Mouse (Mus musculus): ENCODE data around the gene Gpc1. TPM values are rescaled to one million over a fixed set of nuclear protein-coding genes. Genes with fewer than 3 reads are reported as not detected.

Gpc1 gene
- polyA plus RNA-seq, 1 experiment from 2014 or later, result 41.8 TPM

DNA sequence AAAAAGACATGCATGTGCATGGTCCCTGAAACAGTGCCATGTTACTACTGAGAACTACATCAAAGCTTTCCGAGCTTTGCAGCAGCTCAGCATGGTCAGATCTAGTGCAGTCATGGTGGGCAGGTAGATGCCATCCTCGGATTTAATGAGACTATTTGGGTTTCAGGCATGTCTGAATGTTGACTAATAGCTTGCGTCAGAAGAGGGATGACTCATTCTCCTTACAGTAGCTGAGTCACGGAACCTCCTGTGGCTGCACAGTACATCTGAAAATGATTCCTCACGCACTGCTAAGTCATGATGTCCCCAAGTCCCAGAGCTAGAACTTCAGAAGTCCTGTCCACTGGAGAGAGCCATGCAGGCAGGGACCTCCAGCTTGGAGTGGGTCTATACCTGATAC is 31.8 kb upstream of the Gpc1 start:
- H3K4me1 ChIP-seq (ENCODE audit: control insufficient read depth, insufficient read depth, low read length), result no peaks in the 10 kb centered on the region
- WGBS, result 90% methylated on average over 5 of the region's 5 CpGs
- no peak overlapping the region for H3K4me3 ChIP-seq (ENCODE audit: low read depth, low read length)
- H3K27me3 ChIP-seq (ENCODE audit: control insufficient read depth, insufficient read depth, low read length), result no peaks in the 10 kb centered on the region
- no peaks in the 10 kb centered on the region for H3K36me3 ChIP-seq (ENCODE audit: control insufficient read depth, insufficient read depth, low read length)
- no peak for ATAC-seq (ENCODE audit: low FRiP score)
- DNase-seq (ENCODE audit: low spot score, missing footprints), result peak; percentile 21
- H3K4me2 ChIP-seq, result no peak overlapping the region
- H3K27ac ChIP-seq (ENCODE audit: low read depth, low read length), result no peak overlapping the region
- no peaks in the 10 kb centered on the region for H3K9me3 ChIP-seq (ENCODE audit: control insufficient read depth, low read length)
- no peak overlapping the region for H3K9ac ChIP-seq (ENCODE audit: low read length)

DNA sequence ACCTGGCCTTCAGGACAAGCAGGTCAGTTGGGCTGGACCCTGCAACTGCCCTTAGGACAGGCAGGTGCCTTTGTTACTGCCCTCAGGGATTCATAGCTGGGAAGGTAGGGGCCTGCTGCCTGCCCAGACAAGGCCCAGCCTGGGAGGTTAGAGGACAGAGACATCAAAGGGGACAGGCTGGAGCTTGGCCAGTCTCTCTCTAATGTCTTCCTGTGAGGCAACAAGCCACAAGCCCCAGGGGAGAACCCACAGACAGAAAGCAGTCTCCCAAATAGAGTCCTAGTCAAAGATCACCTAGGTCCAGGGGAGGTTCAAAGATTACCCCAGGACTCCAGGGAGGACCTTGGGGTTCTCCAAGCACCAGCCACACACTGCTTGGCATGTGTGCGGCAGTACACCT is 29.1 kb upstream of the Gpc1 start:
- no peak overlapping the region for H3K4me2 ChIP-seq
- 94% methylated on average over 1 of the region's 1 CpGs for WGBS
- H3K27me3 ChIP-seq (ENCODE audit: control insufficient read depth, insufficient read depth, low read length), result no peaks in the 10 kb centered on the region
- H3K4me1 ChIP-seq (ENCODE audit: control insufficient read depth, insufficient read depth, low read length), result no peaks in the 10 kb centered on the region
- H3K9me3 ChIP-seq (ENCODE audit: control insufficient read depth, low read length), result no peaks in the 10 kb centered on the region
- DNase-seq (ENCODE audit: low spot score, missing footprints) (peak; percentile 37), ATAC-seq (ENCODE audit: low FRiP score) (no peak)
- no peak overlapping the region for H3K4me3 ChIP-seq (ENCODE audit: low read depth, low read length)
- no peaks in the 10 kb centered on the region for H3K36me3 ChIP-seq (ENCODE audit: control insufficient read depth, insufficient read depth, low read length)
- H3K27ac ChIP-seq (ENCODE audit: low read depth, low read length), result no peak overlapping the region
- H3K9ac ChIP-seq (ENCODE audit: low read length), result no peak overlapping the region

DNA sequence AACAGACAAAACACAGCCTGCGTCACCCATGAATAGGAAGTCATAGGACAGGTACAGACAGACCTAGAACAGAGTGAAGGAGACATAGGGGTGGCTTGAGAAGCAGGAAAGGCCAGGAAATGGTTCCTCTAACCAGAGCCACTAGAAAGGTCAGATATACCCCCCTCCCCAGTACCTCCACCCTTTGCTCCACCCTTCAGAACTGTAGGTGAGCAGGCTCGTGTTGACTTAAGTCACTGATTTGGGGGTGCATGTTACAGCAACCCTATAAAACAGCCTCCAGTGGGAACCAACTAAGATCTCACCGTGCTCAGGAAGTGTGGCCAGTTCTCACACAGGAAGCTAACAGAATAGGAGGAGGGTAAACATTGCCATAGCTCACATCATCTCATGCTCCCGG is 28.1 kb upstream of the Gpc1 start:
- no peaks in the 10 kb centered on the region for H3K27me3 ChIP-seq (ENCODE audit: control insufficient read depth, insufficient read depth, low read length)
- no peak overlapping the region for H3K27ac ChIP-seq (ENCODE audit: low read depth, low read length)
- ATAC-seq (ENCODE audit: low FRiP score) (no peak), DNase-seq (ENCODE audit: low spot score, missing footprints) (peak; percentile 72)
- H3K9me3 ChIP-seq (ENCODE audit: control insufficient read depth, low read length), result no peaks in the 10 kb centered on the region
- 81% methylated on average over 4 of the region's 4 CpGs for WGBS
- H3K4me3 ChIP-seq (ENCODE audit: low read depth, low read length), result no peak overlapping the region
- no peaks in the 10 kb centered on the region for H3K4me1 ChIP-seq (ENCODE audit: control insufficient read depth, insufficient read depth, low read length)
- H3K4me2 ChIP-seq, result no peak overlapping the region
- no peak overlapping the region for H3K9ac ChIP-seq (ENCODE audit: low read length)
- no peaks in the 10 kb centered on the region for H3K36me3 ChIP-seq (ENCODE audit: control insufficient read depth, insufficient read depth, low read length)

DNA sequence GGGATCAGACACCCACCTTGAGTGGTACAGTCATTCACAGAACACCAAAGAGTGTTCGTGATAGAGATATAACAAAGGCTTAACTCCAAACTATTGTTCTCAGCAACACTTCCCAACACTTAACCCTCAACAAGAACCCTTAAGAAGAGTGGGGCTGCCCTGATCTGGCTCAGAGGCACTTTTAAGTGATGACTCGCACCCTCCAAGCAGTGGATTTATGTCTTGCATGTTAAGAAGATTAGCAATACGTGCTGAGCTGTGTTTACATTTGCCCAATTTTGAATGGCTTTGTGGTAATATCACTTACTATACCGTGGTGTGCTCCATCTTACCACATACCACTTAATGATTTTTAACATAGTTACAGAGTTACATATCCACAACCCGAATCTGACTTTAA is 26.3 kb upstream of the Gpc1 start:
- WGBS, result 80% methylated on average over 5 of the region's 5 CpGs
- Histone ChIP-seq H3K4me1 (ENCODE audit: control insufficient read depth, insufficient read depth, low read length) (no peaks in the 10 kb centered on the region), H3K27me3 (ENCODE audit: control insufficient read depth, insufficient read depth, low read length) (no peaks in the 10 kb centered on the region), H3K4me3 (ENCODE audit: low read depth, low read length) (no peak overlapping the region), H3K36me3 (ENCODE audit: control insufficient read depth, insufficient read depth, low read length) (no peaks in the 10 kb centered on the region), H3K27ac (ENCODE audit: low read depth, low read length) (no peak overlapping the region), H3K9ac (ENCODE audit: low read length) (no peak overlapping the region), H3K4me2 (no peak overlapping the region), H3K9me3 (ENCODE audit: control insufficient read depth, low read length) (peaks cover 3% of the 10 kb centered on the region; the same call in 1 of the 2 replicates)
- DNase-seq (ENCODE audit: low spot score, missing footprints), result peak; percentile 19
- no peak for ATAC-seq (ENCODE audit: low FRiP score)

DNA sequence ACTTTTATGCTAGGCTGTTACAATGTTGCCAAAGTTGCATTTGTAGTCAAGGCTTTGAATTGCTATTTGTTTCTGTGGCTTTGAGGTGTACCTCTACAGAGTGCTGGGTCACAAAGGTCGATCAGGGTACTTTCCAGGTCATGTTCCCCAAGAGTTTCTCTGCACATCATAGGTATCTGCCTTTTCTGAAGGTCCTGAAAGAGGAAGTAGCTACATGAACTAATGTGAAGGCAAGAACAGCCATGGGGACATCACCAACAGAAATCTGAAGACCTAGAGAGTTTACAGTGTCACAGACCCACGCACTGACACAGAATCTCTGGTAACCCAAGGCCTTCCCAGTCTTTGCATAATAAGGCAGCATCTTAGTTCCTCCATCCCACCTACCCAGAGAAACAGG is 25.6 kb upstream of the Gpc1 start:
- H3K27me3 ChIP-seq (ENCODE audit: control insufficient read depth, insufficient read depth, low read length), result no peaks in the 10 kb centered on the region
- H3K27ac ChIP-seq (ENCODE audit: low read depth, low read length), result no peak overlapping the region
- H3K4me2 ChIP-seq, result no peak overlapping the region
- no peaks in the 10 kb centered on the region for H3K4me1 ChIP-seq (ENCODE audit: control insufficient read depth, insufficient read depth, low read length)
- DNase-seq (ENCODE audit: low spot score, missing footprints), result peak; percentile 35
- peaks cover 3% of the 10 kb centered on the region; the same call in 1 of the 2 replicates for H3K9me3 ChIP-seq (ENCODE audit: control insufficient read depth, low read length)
- no peak for ATAC-seq (ENCODE audit: low FRiP score)
- no peak overlapping the region for H3K9ac ChIP-seq (ENCODE audit: low read length)
- 74% methylated on average over 2 of the region's 2 CpGs for WGBS
- H3K4me3 ChIP-seq (ENCODE audit: low read depth, low read length), result no peak overlapping the region
- H3K36me3 ChIP-seq (ENCODE audit: control insufficient read depth, insufficient read depth, low read length), result no peaks in the 10 kb centered on the region

DNA sequence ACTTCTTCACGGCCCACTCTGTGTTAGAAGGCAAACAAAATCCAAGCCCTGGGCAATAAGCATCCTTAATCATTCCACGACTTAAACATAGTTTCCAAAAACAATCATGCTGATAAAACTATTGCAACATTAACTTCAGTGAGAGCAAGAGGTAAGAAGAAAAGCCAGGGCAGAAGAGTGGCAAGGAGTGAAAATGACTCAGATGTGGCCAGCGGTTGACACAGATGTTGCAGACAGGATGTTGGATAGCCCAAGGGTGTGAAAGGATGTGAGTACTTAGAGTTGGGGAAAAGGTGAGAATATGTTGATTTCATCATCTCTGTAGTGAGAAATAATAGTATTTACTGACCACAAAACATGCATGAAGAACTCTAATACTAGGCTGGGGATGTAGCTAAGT is 24.7 kb upstream of the Gpc1 start:
- Histone ChIP-seq H3K4me2 (no peak overlapping the region), H3K9ac (ENCODE audit: low read length) (no peak overlapping the region), H3K9me3 (ENCODE audit: control insufficient read depth, low read length) (peaks cover 3% of the 10 kb centered on the region; the same call in 1 of the 2 replicates), H3K27me3 (ENCODE audit: control insufficient read depth, insufficient read depth, low read length) (no peaks in the 10 kb centered on the region), H3K4me3 (ENCODE audit: low read depth, low read length) (no peak overlapping the region), H3K36me3 (ENCODE audit: control insufficient read depth, insufficient read depth, low read length) (no peaks in the 10 kb centered on the region), H3K27ac (ENCODE audit: low read depth, low read length) (no peak overlapping the region), H3K4me1 (ENCODE audit: control insufficient read depth, insufficient read depth, low read length) (no peaks in the 10 kb centered on the region)
- WGBS, result 85% methylated on average over 3 of the region's 3 CpGs
- peak; percentile 21 for DNase-seq (ENCODE audit: low spot score, missing footprints)
- no peak for ATAC-seq (ENCODE audit: low FRiP score)

DNA sequence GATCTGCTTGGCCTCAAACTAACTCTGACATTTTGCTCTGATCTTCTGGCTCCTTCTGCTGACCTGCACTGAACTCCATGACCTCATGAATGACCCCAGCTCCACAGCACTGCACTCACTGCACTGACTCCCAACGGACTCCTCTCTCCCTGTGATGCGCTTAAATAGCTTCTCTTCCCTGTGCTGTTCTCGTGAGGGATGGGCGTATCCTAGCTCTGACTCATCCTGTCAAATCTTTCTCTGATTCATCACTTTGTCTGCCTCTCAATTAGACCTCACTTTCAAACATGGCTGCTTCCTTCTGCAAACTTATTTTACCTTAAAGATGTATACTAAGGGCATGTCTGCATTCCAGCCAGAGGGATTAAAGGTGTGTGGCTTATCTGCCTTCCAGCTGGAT is 21.8 kb upstream of the Gpc1 start:
- Histone ChIP-seq H3K4me2 (no peak overlapping the region), H3K27me3 (ENCODE audit: control insufficient read depth, insufficient read depth, low read length) (no peaks in the 10 kb centered on the region), H3K36me3 (ENCODE audit: control insufficient read depth, insufficient read depth, low read length) (no peaks in the 10 kb centered on the region), H3K9me3 (ENCODE audit: control insufficient read depth, low read length) (peaks cover 3% of the 10 kb centered on the region; the same call in 1 of the 2 replicates), H3K9ac (ENCODE audit: low read length) (no peak overlapping the region), H3K4me1 (ENCODE audit: control insufficient read depth, insufficient read depth, low read length) (no peaks in the 10 kb centered on the region), H3K27ac (ENCODE audit: low read depth, low read length) (no peak overlapping the region), H3K4me3 (ENCODE audit: low read depth, low read length) (no peak overlapping the region)
- DNase-seq (ENCODE audit: low spot score, missing footprints) (peak; percentile 65), ATAC-seq (ENCODE audit: low FRiP score) (no peak)
- WGBS, result 82% methylated on average over 4 of the region's 4 CpGs

DNA sequence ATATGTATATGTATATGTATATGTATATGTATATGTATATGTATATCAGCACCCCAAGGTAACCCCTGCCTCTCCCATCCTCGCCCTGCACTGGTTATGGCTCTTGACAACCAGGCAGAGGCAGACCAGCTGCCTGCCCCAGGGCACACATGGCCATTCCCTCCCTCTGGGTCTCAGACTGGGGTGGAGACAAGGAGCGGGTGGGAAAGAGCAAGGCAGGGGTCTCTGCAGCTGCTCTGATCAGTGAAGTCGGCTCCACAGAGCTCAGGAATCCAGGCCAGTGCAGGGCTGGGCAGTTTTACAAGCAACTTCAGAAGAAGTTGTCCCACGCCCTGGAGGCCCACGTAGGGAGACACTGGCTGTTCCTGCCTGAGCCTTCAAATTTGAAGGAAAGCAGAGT is 17.1 kb upstream of the Gpc1 start:
- Histone ChIP-seq H3K4me3 (ENCODE audit: low read depth, low read length) (no peak overlapping the region), H3K4me2 (no peak overlapping the region), H3K4me1 (ENCODE audit: control insufficient read depth, insufficient read depth, low read length) (no peaks in the 10 kb centered on the region), H3K27ac (ENCODE audit: low read depth, low read length) (no peak overlapping the region), H3K27me3 (ENCODE audit: control insufficient read depth, insufficient read depth, low read length) (no peaks in the 10 kb centered on the region), H3K36me3 (ENCODE audit: control insufficient read depth, insufficient read depth, low read length) (no peaks in the 10 kb centered on the region), H3K9ac (ENCODE audit: low read length) (no peak overlapping the region), H3K9me3 (ENCODE audit: control insufficient read depth, low read length) (peaks cover 3% of the 10 kb centered on the region; the same call in 1 of the 2 replicates)
- 81% methylated on average over 5 of the region's 5 CpGs for whole genome bisulfite sequencing
- ATAC-seq (ENCODE audit: low FRiP score) (no peak), DNase-seq (ENCODE audit: low spot score, missing footprints) (no peak)

DNA sequence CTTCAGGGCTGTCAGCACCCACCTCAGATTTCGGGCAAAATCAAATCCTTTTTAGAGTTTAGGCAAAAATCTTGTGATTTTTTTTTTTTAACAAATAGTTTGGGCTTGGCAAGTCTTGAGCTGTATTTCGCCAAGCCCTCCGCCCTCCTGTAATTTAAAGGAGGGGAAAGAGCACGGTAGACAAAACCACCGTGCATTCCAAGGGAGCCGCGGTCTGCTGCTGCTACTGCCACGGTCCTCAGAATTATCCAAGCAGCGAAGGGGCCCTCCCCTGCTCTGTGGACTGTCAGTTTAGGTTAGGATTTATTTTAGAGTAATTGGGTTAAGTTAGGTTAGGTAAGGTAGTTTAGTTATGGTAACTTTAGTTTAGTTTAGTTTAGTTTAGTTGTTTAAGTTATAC is 16.3 kb upstream of the Gpc1 start:
- Histone ChIP-seq H3K27me3 (ENCODE audit: control insufficient read depth, insufficient read depth, low read length) (no peaks in the 10 kb centered on the region), H3K4me1 (ENCODE audit: control insufficient read depth, insufficient read depth, low read length) (no peaks in the 10 kb centered on the region), H3K4me2 (no peak overlapping the region), H3K9me3 (ENCODE audit: control insufficient read depth, low read length) (no peaks in the 10 kb centered on the region), H3K9ac (ENCODE audit: low read length) (no peak overlapping the region), H3K36me3 (ENCODE audit: control insufficient read depth, insufficient read depth, low read length) (no peaks in the 10 kb centered on the region), H3K4me3 (ENCODE audit: low read depth, low read length) (no peak overlapping the region), H3K27ac (ENCODE audit: low read depth, low read length) (no peak overlapping the region)
- WGBS, result 62% methylated on average over 9 of the region's 9 CpGs
- ATAC-seq (ENCODE audit: low FRiP score) (no peak), DNase-seq (ENCODE audit: low spot score, missing footprints) (no peak)
